Mouse (Mus musculus): ENCODE measurements at regions not wholly inside any gene's neighbourhood (a gene's known extent, or its start where the extent isn't known, plus 50 kb on each side); places are given as distances from the start of the nearest gene placed in this dataset.

DNA sequence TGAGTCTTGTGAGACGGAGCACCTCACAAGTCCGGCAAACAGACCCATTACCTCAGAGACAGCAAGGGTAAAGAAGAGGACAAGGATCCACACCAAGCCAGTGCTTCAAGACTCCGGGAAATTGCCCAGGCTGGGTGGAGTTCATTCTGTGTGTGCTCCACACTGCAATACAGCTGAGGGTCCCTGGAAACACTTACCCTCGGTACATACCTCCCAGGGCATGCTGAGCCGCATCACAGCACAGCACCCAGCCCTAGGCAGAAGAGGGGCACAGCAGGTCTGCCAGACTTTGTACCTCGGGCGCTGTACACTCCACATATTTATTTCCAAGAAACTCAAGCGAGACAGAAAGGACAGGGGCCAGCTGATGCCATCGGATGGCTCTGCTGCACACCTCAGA is 54.5 kb upstream of the Cmc1 start:
- Histone ChIP-seq H3K4me2 (no peak overlapping the region), H3K27me3 (no peaks in the 10 kb centered on the region), H3K27ac (no peak overlapping the region), H3K9ac (no peak overlapping the region), H3K4me3 (no peak overlapping the region), H3K4me1 (replicated peaks) (no peaks in the 10 kb centered on the region), H3K9me3 (replicated peaks) (no peaks in the 10 kb centered on the region), H3K36me3 (no peaks in the 10 kb centered on the region)
- WGBS: 82% methylated on average over 9 of the region's 9 CpGs
- no peak for ATAC-seq (replicated peaks; ENCODE audit: insufficient number of reproducible peaks, insufficient read depth, low FRiP score, low read depth)

DNA sequence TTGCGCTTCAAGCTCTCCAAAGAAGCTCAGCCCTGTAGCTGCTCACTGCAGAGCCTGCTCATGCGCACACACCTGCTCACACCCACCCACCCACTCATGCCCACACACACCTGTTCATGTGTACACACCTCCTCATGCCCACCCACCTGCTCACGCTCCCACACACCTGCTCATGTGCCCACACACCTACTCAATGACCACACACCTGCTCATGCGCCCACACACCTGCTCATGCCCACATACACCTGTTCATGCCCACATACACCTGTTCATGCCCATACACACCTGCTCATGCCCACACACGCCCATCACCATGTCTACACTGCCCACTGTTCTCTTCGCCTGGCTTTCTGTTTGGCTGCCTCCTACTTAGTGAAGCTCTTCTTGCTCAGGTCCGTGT is 56.5 kb upstream of the Cmc1 start:
- Histone ChIP-seq H3K9ac (no peak overlapping the region), H3K36me3 (no peaks in the 10 kb centered on the region), H3K9me3 (replicated peaks) (no peaks in the 10 kb centered on the region), H3K4me3 (no peak overlapping the region), H3K4me2 (no peak overlapping the region), H3K4me1 (replicated peaks) (no peaks in the 10 kb centered on the region), H3K27me3 (no peaks in the 10 kb centered on the region), H3K27ac (no peak overlapping the region)
- ATAC-seq (replicated peaks; ENCODE audit: insufficient number of reproducible peaks, insufficient read depth, low FRiP score, low read depth): no peak
- 81% methylated on average over 7 of the region's 7 CpGs for WGBS

DNA sequence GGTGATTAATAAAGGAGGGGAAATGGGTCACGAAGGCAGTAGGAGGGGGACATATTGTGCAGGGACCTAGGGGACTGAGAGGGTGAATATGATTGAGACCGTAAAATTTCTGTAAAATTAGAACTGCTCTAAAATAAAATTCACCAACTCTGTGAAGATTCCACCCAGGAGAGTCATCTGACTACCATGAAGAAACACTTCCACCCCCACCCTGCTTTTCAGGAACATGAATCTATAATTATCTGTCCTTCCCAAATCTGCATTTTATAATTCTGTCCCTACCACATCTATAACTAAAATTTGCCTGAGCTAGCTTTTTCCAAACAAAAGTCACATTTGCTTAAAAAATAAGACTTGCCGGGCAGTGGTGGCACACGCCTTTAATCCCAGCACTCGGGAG is 69.7 kb upstream of the Cmc1 start:
- no peak overlapping the region for H3K4me3 ChIP-seq

DNA sequence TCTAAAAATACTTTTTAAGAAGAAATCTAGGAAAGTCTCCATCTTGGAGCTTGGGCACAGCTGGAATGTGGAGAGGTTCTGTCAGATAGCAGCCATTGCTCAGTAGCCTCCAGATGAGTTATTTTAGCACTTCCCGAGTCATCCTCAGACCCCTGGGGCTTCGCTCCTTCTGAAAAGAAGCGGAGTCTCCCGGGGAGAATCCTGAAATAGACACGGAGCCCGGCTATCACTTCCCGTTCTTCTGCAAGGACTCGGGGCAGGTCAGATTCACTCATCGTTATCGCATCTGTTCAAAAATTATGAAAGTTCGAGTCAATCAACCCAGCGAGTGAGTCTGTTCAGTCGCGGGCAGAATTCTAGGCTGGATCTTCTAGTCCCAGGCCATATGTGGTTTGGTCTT is 71.2 kb upstream of the Cmc1 start:
- Histone ChIP-seq H3K9ac (no peak overlapping the region), H3K4me2 (no peak overlapping the region), H3K9me3 (replicated peaks) (no peaks in the 10 kb centered on the region), H3K27ac (no peak overlapping the region), H3K27me3 (no peaks in the 10 kb centered on the region), H3K4me3 (no peak overlapping the region), H3K36me3 (no peaks in the 10 kb centered on the region), H3K4me1 (replicated peaks) (no peaks in the 10 kb centered on the region)
- ATAC-seq (replicated peaks; ENCODE audit: insufficient number of reproducible peaks, insufficient read depth, low FRiP score, low read depth): no peak
- WGBS: 64% methylated on average over 14 of the region's 14 CpGs

More for the DNA sequence above, 69.7 kb upstream of the Cmc1 start:
- H3K27me3 ChIP-seq: no peaks in the 10 kb centered on the region
- no peaks in the 10 kb centered on the region; the same call in 1 of the 2 replicates for H3K9me3 ChIP-seq (replicated peaks)
- H3K4me1 ChIP-seq (replicated peaks): no peaks in the 10 kb centered on the region
- no peak overlapping the region for H3K27ac ChIP-seq
- H3K9ac ChIP-seq: no peak overlapping the region
- H3K36me3 ChIP-seq: no peaks in the 10 kb centered on the region
- no peak overlapping the region for H3K4me2 ChIP-seq
- no peak for ATAC-seq (replicated peaks; ENCODE audit: insufficient number of reproducible peaks, insufficient read depth, low FRiP score, low read depth)
- WGBS: 90% methylated on average over 5 of the region's 5 CpGs

DNA sequence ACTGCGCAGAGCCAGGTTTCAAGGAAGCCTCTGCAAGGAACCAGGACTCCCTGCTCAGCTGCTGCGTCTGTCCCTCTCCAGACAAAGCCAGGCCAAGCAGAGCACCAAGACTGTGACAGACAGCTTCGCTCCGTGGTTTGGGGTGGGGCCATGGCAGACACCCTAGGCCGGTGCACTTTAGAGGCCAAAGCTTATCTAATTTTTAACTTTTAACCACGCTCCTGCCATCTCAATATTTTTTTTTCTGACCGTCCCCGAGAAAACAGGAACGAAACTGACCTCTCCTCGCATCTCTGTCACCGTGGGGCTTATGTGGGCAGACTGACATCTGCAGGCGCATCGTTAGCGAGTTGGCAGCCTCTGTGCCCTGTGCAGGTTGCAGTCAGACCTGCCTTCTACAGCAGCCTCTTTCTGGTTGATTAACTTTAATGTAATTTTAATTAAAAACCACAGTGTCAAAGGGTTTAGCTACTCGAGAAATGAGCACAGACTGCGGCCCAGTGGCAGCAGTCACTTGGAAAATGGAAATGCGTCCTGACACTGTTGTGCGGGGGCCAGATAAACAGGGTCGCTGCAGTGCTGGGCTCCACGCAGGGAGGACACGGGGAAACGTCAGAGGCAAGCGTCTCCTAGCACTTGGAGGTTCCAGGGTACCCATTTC is 77.6 kb upstream of the Cmc1 start:
- H3K4me2 ChIP-seq: peak overlapping the region; percentile 9; the same call in 1 of the 2 replicates
- no peak for ATAC-seq (replicated peaks; ENCODE audit: insufficient number of reproducible peaks, insufficient read depth, low FRiP score, low read depth)

DNA sequence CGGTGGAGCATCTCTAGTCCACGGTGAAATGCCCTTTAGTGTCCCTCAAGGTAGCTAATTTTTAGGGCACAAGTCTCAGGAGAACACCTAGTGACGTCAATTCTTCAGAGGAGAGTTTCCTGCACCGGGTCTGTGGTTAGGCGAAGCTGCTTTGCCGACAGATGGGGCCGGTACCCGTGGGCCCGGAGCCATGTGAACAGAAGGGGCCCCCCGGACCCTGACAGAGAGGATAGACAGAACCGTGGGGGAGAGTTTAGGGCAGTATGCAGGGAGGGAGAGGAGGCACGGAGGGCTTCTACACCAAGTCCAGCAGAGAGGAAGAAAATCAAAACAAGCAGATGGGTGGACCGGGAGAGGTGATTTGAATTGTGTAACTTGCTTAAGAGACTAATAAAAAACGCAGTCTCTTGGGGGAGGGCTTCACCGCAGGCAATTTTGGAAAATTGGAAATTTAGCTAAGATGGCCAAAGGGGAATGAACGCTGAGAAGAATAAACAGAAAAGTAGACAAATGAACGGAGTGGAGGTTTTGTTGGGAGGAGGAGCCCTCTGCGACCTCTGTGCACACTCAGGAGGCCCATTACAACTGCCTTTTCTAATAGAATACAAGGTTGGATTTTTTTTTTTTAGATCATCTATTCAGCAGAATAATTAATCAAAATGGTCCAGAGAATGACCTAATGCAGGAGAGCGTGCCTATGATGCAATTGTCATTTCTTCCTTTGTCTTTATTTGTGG is 78.9 kb upstream of the Cmc1 start:
- Histone ChIP-seq H3K4me1 (replicated peaks) (no peaks in the 10 kb centered on the region), H3K27me3 (no peaks in the 10 kb centered on the region), H3K9me3 (replicated peaks) (no peaks in the 10 kb centered on the region), H3K36me3 (no peaks in the 10 kb centered on the region), H3K4me3 (no peak overlapping the region), H3K27ac (no peak overlapping the region), H3K4me2 (no peak overlapping the region), H3K9ac (no peak overlapping the region)
- no peak for ATAC-seq (replicated peaks; ENCODE audit: insufficient number of reproducible peaks, insufficient read depth, low FRiP score, low read depth)
- WGBS: 72% methylated on average over 19 of the region's 19 CpGs

More for the DNA sequence above, 77.6 kb upstream of the Cmc1 start:
- H3K9me3 ChIP-seq (replicated peaks): no peaks in the 10 kb centered on the region
- 52% methylated on average over 23 of the region's 23 CpGs for WGBS
- no peak overlapping the region for H3K27ac ChIP-seq
- H3K9ac ChIP-seq: no peak overlapping the region
- H3K27me3 ChIP-seq: no peaks in the 10 kb centered on the region
- no peak overlapping the region; the same call in 1 of the 2 replicates for H3K4me3 ChIP-seq
- H3K36me3 ChIP-seq: no peaks in the 10 kb centered on the region
- no peaks in the 10 kb centered on the region for H3K4me1 ChIP-seq (replicated peaks)

DNA sequence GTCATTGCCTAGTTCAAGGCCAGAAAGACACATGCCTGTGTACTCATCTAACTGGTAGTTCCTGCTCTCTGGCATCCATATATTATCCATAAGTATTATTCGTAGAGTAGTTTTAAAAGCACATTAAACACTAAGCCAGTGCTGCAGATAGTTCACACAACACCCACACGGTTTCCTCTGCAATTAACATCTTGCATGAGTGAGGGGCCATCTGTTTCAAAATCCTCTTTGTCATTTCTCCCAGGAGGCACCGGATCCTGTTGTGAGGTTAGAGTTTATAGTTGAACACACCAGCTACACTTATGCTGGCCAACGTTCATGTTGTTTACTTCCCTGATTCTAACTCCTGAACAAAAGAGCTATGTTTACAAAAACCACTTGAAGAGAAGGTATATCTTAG is 90.7 kb upstream of the Cmc1 start:
- no peak for ATAC-seq (replicated peaks; ENCODE audit: insufficient number of reproducible peaks, insufficient read depth, low FRiP score, low read depth)
- WGBS: 71% methylated on average over 4 of the region's 4 CpGs
- H3K4me2 ChIP-seq: no peak overlapping the region
- H3K27ac ChIP-seq: no peak overlapping the region
- H3K9ac ChIP-seq: no peak overlapping the region
- H3K9me3 ChIP-seq (replicated peaks): no peaks in the 10 kb centered on the region
- H3K27me3 ChIP-seq: no peaks in the 10 kb centered on the region
- H3K36me3 ChIP-seq: no peaks in the 10 kb centered on the region
- no peak overlapping the region for H3K4me3 ChIP-seq
- H3K4me1 ChIP-seq (replicated peaks): no peaks in the 10 kb centered on the region

DNA sequence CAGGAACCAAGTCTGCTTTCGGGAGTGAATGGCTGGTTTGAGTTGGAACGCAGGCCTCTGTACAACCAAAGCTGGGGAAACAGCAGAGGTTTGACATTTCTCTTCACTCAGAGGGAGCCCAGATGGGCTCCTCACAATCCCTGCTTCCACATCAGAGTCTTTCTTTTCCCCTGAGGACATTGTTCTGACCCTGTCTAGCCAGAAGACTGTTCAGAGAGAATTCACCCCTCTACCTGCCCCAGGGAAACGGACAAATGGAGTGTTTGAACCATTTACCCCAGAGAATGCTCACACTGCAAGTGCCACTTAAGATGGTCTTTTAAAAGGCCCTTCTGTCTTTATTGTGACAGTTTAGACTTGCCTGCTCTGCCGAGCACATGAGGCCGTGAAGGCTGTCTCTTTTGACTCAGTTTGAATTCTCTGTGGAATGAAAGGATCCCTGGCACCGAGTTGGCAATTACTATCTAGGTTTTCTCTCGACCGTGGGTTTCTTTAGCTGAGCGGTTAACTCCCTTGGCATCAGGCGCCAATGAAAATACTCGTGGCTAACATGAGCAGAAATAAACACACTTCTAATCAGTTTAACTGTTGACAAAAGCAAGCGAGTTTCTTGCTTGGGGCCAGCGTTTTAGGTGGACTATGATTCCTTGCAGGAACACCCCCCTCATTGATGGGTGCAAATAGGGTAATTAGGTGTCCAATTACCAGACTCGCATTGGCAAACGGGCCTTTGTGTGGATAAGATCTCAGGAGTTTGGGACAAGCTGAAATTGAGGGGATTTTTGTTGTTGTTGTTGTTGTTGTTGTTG is 97.0 kb upstream of the Cmc1 start:
- ATAC-seq (replicated peaks; ENCODE audit: insufficient number of reproducible peaks, insufficient read depth, low FRiP score, low read depth): no peak
- no peak overlapping the region for H3K9ac ChIP-seq

DNA sequence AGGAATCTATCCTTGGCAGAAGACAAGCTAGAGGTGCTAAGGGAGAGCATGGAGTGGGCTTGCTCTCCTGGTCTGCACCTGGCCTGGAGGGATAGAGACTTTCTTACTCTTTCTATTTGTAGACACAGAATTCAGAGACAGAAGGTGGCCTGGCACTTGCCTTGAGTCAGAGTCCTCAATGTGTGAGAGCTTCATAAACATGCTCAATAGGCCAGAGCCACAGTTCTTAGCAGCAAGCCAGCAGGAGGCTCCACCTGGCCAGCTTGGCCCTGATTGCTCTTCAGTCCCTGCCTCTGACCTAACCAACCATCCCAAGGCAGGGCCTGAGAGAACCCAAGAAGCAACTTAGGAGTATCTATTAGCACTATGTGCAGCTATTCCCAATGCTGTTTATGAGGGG is 103.9 kb upstream of the Cmc1 start:
- H3K4me1 ChIP-seq (replicated peaks): no peaks in the 10 kb centered on the region
- H3K27me3 ChIP-seq: no peaks in the 10 kb centered on the region
- no peak overlapping the region for H3K4me2 ChIP-seq
- H3K4me3 ChIP-seq: no peak overlapping the region
- no peaks in the 10 kb centered on the region for H3K9me3 ChIP-seq (replicated peaks)
- no peak overlapping the region for H3K9ac ChIP-seq
- no peaks in the 10 kb centered on the region for H3K36me3 ChIP-seq
- no peak overlapping the region for H3K27ac ChIP-seq
- ATAC-seq (replicated peaks; ENCODE audit: insufficient number of reproducible peaks, insufficient read depth, low FRiP score, low read depth): no peak

More for the DNA sequence above, 97.0 kb upstream of the Cmc1 start:
- Histone ChIP-seq H3K9me3 (replicated peaks) (no peaks in the 10 kb centered on the region), H3K4me2 (no peak overlapping the region), H3K36me3 (no peaks in the 10 kb centered on the region), H3K27me3 (no peaks in the 10 kb centered on the region), H3K4me1 (replicated peaks) (no peaks in the 10 kb centered on the region), H3K4me3 (no peak overlapping the region), H3K27ac (no peak overlapping the region)
- WGBS: 42% methylated on average over 15 of the region's 15 CpGs

DNA sequence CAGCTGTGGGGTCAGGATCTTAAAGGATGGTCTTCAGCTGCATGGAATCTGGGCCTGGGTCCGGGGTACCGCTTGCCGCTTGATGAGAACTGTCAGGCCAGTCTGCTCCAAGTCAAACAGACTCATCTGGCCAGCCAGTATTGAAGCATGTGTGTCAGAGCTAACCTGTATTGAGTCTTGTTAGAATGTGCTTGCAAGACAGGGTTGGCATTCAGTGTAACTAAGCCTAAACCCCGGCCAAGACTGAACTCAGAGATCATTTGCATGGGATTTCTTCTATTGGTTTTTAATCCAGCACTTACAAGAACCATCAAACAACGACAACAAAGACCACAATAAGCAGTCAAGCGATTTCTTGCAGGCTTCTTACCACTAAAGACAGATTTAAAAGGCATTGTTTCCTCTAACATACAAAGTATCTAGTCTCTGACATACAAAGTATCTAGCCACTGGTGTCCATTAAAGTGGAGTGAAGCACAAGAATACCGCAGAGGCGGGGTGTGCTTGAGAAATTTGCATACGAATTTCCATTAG is 105.3 kb upstream of the Cmc1 start:
- H3K4me3 ChIP-seq: no peak overlapping the region
- 51% methylated on average over 9 of the region's 9 CpGs for WGBS

DNA sequence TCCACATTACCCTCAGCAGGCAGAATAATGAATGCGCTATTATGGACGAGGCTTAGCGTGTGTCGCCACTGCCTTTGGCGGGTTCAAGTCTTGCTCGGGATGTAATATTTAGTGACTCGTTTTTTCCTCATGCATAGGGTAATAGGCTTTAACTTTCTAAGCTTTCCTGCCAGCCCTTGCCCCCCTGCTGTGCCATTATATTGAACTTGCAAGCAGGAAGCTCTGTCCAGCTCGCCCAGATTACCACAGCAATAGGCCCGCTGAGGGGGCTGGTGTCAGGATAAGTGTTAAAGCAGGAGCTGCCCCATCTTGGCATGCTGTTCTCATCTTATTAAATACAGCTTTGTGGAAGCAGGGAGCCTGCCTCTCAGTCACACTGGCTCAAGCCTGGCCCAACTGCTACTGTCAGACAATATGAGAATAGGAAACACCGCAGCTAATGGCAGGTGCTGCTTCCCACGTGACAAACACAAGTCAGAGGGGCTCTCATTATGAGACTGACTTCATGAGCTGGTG is 105.8 kb upstream of the Cmc1 start:
- ATAC-seq (replicated peaks; ENCODE audit: insufficient number of reproducible peaks, insufficient read depth, low FRiP score, low read depth): no peak
- H3K4me1 ChIP-seq (replicated peaks): no peaks in the 10 kb centered on the region
- no peaks in the 10 kb centered on the region for H3K27me3 ChIP-seq
- H3K4me2 ChIP-seq: no peak overlapping the region
- 32% methylated on average over 11 of the region's 11 CpGs for WGBS
- H3K36me3 ChIP-seq: no peaks in the 10 kb centered on the region
- no peak overlapping the region for H3K9ac ChIP-seq
- no peak overlapping the region for H3K4me3 ChIP-seq
- H3K9me3 ChIP-seq (replicated peaks): no peaks in the 10 kb centered on the region
- H3K27ac ChIP-seq: no peak overlapping the region

More for the DNA sequence above, 105.3 kb upstream of the Cmc1 start:
- Histone ChIP-seq H3K9ac (no peak overlapping the region), H3K27me3 (no peaks in the 10 kb centered on the region), H3K4me1 (replicated peaks) (no peaks in the 10 kb centered on the region), H3K9me3 (replicated peaks) (no peaks in the 10 kb centered on the region), H3K27ac (no peak overlapping the region), H3K4me2 (no peak overlapping the region), H3K36me3 (no peaks in the 10 kb centered on the region)
- no peak for ATAC-seq (replicated peaks; ENCODE audit: insufficient number of reproducible peaks, insufficient read depth, low FRiP score, low read depth)
